Mouse (Mus musculus): ENCODE data around the gene Agbl1. TPM values are rescaled to one million over a fixed set of nuclear protein-coding genes. Genes with fewer than 3 reads are reported as not detected.

The Agbl1 gene
- polyA plus RNA-seq, 1 experiment from 2014 or later, result not detected

- H3K4me1 ChIP-seq (replicated peaks; ENCODE audit: control insufficient read depth, insufficient read depth), result no peaks in the 10 kb centered on the region
- WGBS, result 65% methylated on average over 3 of the region's 3 CpGs
- no peak overlapping the region for H3K27ac ChIP-seq (replicated peaks)
- DNase-seq (ENCODE audit: low spot score), result no peak
- H3K4me2 ChIP-seq (replicated peaks; ENCODE audit: low read depth), result no peak overlapping the region
- no peak overlapping the region for H3K9ac ChIP-seq (ENCODE audit: low read length)
- no peak for TF ChIP-seq CTCF (IDR thresholded peaks at IDR 0.05; ENCODE audit: low read depth)
- no peak for TF ChIP-seq EP300 (optimal IDR thresholded peaks at IDR 0.05)
- no peaks in the 10 kb centered on the region for H3K9me3 ChIP-seq (ENCODE audit: control insufficient read depth, low read length)
- H3K36me3 ChIP-seq (ENCODE audit: control insufficient read depth, insufficient read depth, low read length), result no peaks in the 10 kb centered on the region
- ATAC-seq (ENCODE audit: low FRiP score, low TSS enrichment), result no peak
- no peak overlapping the region for H3K4me3 ChIP-seq (ENCODE audit: low read depth, low read length)
- H3K27me3 ChIP-seq (ENCODE audit: control insufficient read depth, insufficient read depth, low read length), result no peaks in the 10 kb centered on the region
These were observed 322.2 kb downstream of the Agbl1 start for GRCm38 (mm10) chr7:76551860-76552259.

GRCm38 (mm10) chr7:76560564-76561258 is 331.0 kb downstream of the Agbl1 start:
- Histone ChIP-seq H3K4me2 (replicated peaks; ENCODE audit: low read depth) (no peak overlapping the region), H3K27me3 (ENCODE audit: control insufficient read depth, insufficient read depth, low read length) (no peaks in the 10 kb centered on the region), H3K9ac (ENCODE audit: low read length) (no peak overlapping the region), H3K27ac (replicated peaks) (no peak overlapping the region), H3K4me1 (replicated peaks; ENCODE audit: control insufficient read depth, insufficient read depth) (no peaks in the 10 kb centered on the region), H3K9me3 (ENCODE audit: control insufficient read depth, low read length) (no peaks in the 10 kb centered on the region), H3K36me3 (ENCODE audit: control insufficient read depth, insufficient read depth, low read length) (no peaks in the 10 kb centered on the region), H3K4me3 (ENCODE audit: low read depth, low read length) (no peak overlapping the region)
- TF ChIP-seq EP300 (optimal IDR thresholded peaks at IDR 0.05) (no peak), CTCF (IDR thresholded peaks at IDR 0.05; ENCODE audit: low read depth) (no peak)
- no peak for DNase-seq (ENCODE audit: low spot score)
- no peak for ATAC-seq (ENCODE audit: low FRiP score, low TSS enrichment)

GRCm38 (mm10) chr7:76562506-76562905 is 332.8 kb downstream of the Agbl1 start:
- no peaks in the 10 kb centered on the region for H3K9me3 ChIP-seq (ENCODE audit: control insufficient read depth, low read length)
- H3K9ac ChIP-seq (ENCODE audit: low read length), result no peak overlapping the region
- WGBS, result 72% methylated on average over 4 of the region's 4 CpGs
- DNase-seq (ENCODE audit: low spot score) (no peak), ATAC-seq (ENCODE audit: low FRiP score, low TSS enrichment) (no peak)
- no peaks in the 10 kb centered on the region for H3K27me3 ChIP-seq (ENCODE audit: control insufficient read depth, insufficient read depth, low read length)
- H3K4me2 ChIP-seq (replicated peaks; ENCODE audit: low read depth), result no peak overlapping the region
- H3K4me3 ChIP-seq (ENCODE audit: low read depth, low read length), result no peak overlapping the region
- no peak for TF ChIP-seq CTCF (IDR thresholded peaks at IDR 0.05; ENCODE audit: low read depth)
- H3K27ac ChIP-seq (replicated peaks), result no peak overlapping the region
- no peaks in the 10 kb centered on the region for H3K36me3 ChIP-seq (ENCODE audit: control insufficient read depth, insufficient read depth, low read length)
- H3K4me1 ChIP-seq (replicated peaks; ENCODE audit: control insufficient read depth, insufficient read depth), result no peaks in the 10 kb centered on the region

- no peak for DNase-seq (ENCODE audit: low spot score)
- H3K27me3 ChIP-seq (ENCODE audit: control insufficient read depth, insufficient read depth, low read length), result no peaks in the 10 kb centered on the region
- no peak for TF ChIP-seq EP300 (optimal IDR thresholded peaks at IDR 0.05)
- no peaks in the 10 kb centered on the region for H3K9me3 ChIP-seq (ENCODE audit: control insufficient read depth, low read length)
- ATAC-seq (ENCODE audit: low FRiP score, low TSS enrichment), result no peak
- WGBS, result 46% methylated on average over 5 of the region's 5 CpGs
- no peak overlapping the region for H3K27ac ChIP-seq (replicated peaks)
- no peaks in the 10 kb centered on the region for H3K36me3 ChIP-seq (ENCODE audit: control insufficient read depth, insufficient read depth, low read length)
- H3K4me2 ChIP-seq (replicated peaks; ENCODE audit: low read depth), result no peak overlapping the region
- H3K9ac ChIP-seq (ENCODE audit: low read length), result no peak overlapping the region
- no peaks in the 10 kb centered on the region for H3K4me1 ChIP-seq (replicated peaks; ENCODE audit: control insufficient read depth, insufficient read depth)
- no peak overlapping the region for H3K4me3 ChIP-seq (ENCODE audit: low read depth, low read length)
These were observed 364.9 kb downstream of the Agbl1 start for GRCm38 (mm10) chr7:76594566-76595079.

- Histone ChIP-seq H3K36me3 (ENCODE audit: control insufficient read depth, insufficient read depth, low read length) (no peaks in the 10 kb centered on the region), H3K4me2 (replicated peaks; ENCODE audit: low read depth) (no peak overlapping the region), H3K4me3 (ENCODE audit: low read depth, low read length) (no peak overlapping the region), H3K9ac (ENCODE audit: low read length) (no peak overlapping the region), H3K27me3 (ENCODE audit: control insufficient read depth, insufficient read depth, low read length) (no peaks in the 10 kb centered on the region), H3K4me1 (replicated peaks; ENCODE audit: control insufficient read depth, insufficient read depth) (no peaks in the 10 kb centered on the region), H3K9me3 (ENCODE audit: control insufficient read depth, low read length) (no peaks in the 10 kb centered on the region), H3K27ac (replicated peaks) (no peak overlapping the region)
- ATAC-seq (ENCODE audit: low FRiP score, low TSS enrichment), result no peak
- WGBS, result 43% methylated on average over 2 of the region's 2 CpGs
- TF ChIP-seq EP300 (optimal IDR thresholded peaks at IDR 0.05) (no peak), CTCF (IDR thresholded peaks at IDR 0.05; ENCODE audit: low read depth) (no peak)
- no peak for DNase-seq (ENCODE audit: low spot score)
These were observed 368.1 kb downstream of the Agbl1 start for GRCm38 (mm10) chr7:76597812-76598211.

GRCm38 (mm10) chr7:76600050-76600690 is 370.5 kb downstream of the Agbl1 start:
- H3K4me3 ChIP-seq (ENCODE audit: low read depth, low read length), result no peak overlapping the region
- 74% methylated on average over 2 of the region's 2 CpGs for WGBS
- DNase-seq (ENCODE audit: low spot score), result no peak
- H3K36me3 ChIP-seq (ENCODE audit: control insufficient read depth, insufficient read depth, low read length), result no peaks in the 10 kb centered on the region
- ATAC-seq (ENCODE audit: low FRiP score, low TSS enrichment), result no peak
- no peaks in the 10 kb centered on the region for H3K9me3 ChIP-seq (ENCODE audit: control insufficient read depth, low read length)
- H3K27me3 ChIP-seq (ENCODE audit: control insufficient read depth, insufficient read depth, low read length), result no peaks in the 10 kb centered on the region
- no peak overlapping the region for H3K27ac ChIP-seq (replicated peaks)
- no peak for TF ChIP-seq EP300 (optimal IDR thresholded peaks at IDR 0.05)
- TF ChIP-seq CTCF (IDR thresholded peaks at IDR 0.05; ENCODE audit: low read depth), result no peak
- no peak overlapping the region for H3K9ac ChIP-seq (ENCODE audit: low read length)
- no peak overlapping the region for H3K4me2 ChIP-seq (replicated peaks; ENCODE audit: low read depth)
- no peaks in the 10 kb centered on the region for H3K4me1 ChIP-seq (replicated peaks; ENCODE audit: control insufficient read depth, insufficient read depth)
